Mouse (Mus musculus): Measurements from ENCODE around the gene Eif4a1. TPM values are rescaled to one million over a fixed set of nuclear protein-coding genes. Genes with fewer than 3 reads are reported as not detected.

Eif4a1 gene
- total and polyA plus RNA-seq, 3 experiments = 114 to 1,689 (median 634) TPM

DNA sequence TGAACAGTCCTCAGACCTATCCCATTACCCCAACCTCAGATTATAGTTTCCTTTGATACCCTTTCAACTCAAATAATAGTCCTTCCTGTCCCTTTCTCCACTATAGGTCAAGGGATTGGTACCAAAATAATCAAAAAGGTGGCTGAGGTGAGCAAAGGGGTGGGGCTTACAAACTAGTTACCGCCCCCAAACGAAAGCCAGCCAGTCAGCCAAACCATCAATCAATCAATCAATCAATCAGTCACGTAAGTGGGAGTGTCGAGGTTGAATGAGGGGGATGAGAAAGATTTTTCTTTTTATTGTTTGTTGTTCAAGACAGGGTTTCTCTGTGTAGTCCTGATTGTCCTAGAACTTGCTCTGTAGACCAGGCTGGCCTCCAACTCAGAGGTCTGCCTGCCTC is 49.2 kb downstream of the Eif4a1 start:
- H3K4me3 ChIP-seq (ENCODE audit: control insufficient read depth in 1 of 2, insufficient read depth in 1 of 2, low read depth in 2 of 2, low read length in 2 of 2) = no peak overlapping the region
- H3K79me2 ChIP-seq (ENCODE audit: control insufficient read depth, insufficient read depth, low read length, poor library complexity) = no peaks in the 10 kb centered on the region
- no peak overlapping the region for H3K9ac ChIP-seq (ENCODE audit: control insufficient read depth, low read depth, low read length, poor library complexity, severe bottlenecking)
- no peak for TF ChIP-seq POLR2A (IDR thresholded peaks at IDR 0.05; ENCODE audit: control insufficient read depth in 1 of 2, insufficient read depth in 1 of 2, low read depth in 1 of 2, low read length in 2 of 2, poor library complexity in 1 of 2)
- TF ChIP-seq EP300 (IDR thresholded peaks at IDR 0.05; ENCODE audit: low read depth in 1 of 2, low read length in 2 of 2) = no peak
- TF ChIP-seq RCOR1 (IDR thresholded peaks at IDR 0.05; ENCODE audit: low read depth, low read length) = no peak
- no peak for TF ChIP-seq HCFC1 (IDR thresholded peaks at IDR 0.05; ENCODE audit: low read depth, low read length)
- no peak for TF ChIP-seq ZKSCAN1 (IDR thresholded peaks at IDR 0.05; ENCODE audit: low read depth, low read length)
- TF ChIP-seq KAT2A (conservative IDR thresholded peaks at IDR 0.05; ENCODE audit: low read depth, low read length) = no peak
- no peak for TF ChIP-seq USF1 (IDR thresholded peaks at IDR 0.05; ENCODE audit: low read depth, low read length)
- no peak for TF ChIP-seq CTCF (IDR thresholded peaks at IDR 0.05 in 2 of 3, conservative IDR thresholded peaks at IDR 0.05 in 1 of 3; ENCODE audit: control insufficient read depth in 1 of 3, insufficient read depth in 1 of 3, low read depth in 2 of 3, low read length in 3 of 3, poor library complexity in 1 of 3, severe bottlenecking in 1 of 3)
- no peak for TF ChIP-seq USF2 (IDR thresholded peaks at IDR 0.05; ENCODE audit: borderline replicate concordance in 1 of 2, insufficient read depth in 1 of 2, low read depth in 1 of 2, low read length in 2 of 2)
- no peak for TF ChIP-seq TBP (IDR thresholded peaks at IDR 0.05; ENCODE audit: low read depth, low read length)
- no peaks in the 10 kb centered on the region for H3K9me3 ChIP-seq (replicated peaks; ENCODE audit: insufficient read depth, low read length)
- peaks cover 0 to 10% of the 10 kb centered on the region in 2 experiments; a peak in 2 of 4 replicates for H3K36me3 ChIP-seq (ENCODE audit: control insufficient read depth in 1 of 2, insufficient read depth in 2 of 2, low read length in 2 of 2)
- H3K4me1 ChIP-seq (ENCODE audit: control insufficient read depth in 1 of 2, insufficient read depth in 2 of 2, low read length in 2 of 2) = peaks cover 6 to 12% of the 10 kb centered on the region in 2 experiments
- DNase-seq (ENCODE audit: low read depth, low spot score) = no peak
- H3K27ac ChIP-seq (ENCODE audit: control insufficient read depth, low read depth, low read length) = no peak overlapping the region
- H3K27me3 ChIP-seq (ENCODE audit: control insufficient read depth in 1 of 2, insufficient read depth in 2 of 2, low read length in 2 of 2) = no peaks in the 10 kb centered on the region

GRCm38 (mm10) chr11:69622406-69622805 is 49.8 kb downstream of the Eif4a1 start:
- peaks cover 0 to 10% of the 10 kb centered on the region in 2 experiments; a peak in 2 of 4 replicates for H3K36me3 ChIP-seq (ENCODE audit: control insufficient read depth in 1 of 2, insufficient read depth in 2 of 2, low read length in 2 of 2)
- no peak for TF ChIP-seq CHD1 (IDR thresholded peaks at IDR 0.05; ENCODE audit: low read depth, low read length)
- no peak for TF ChIP-seq NRF1 (IDR thresholded peaks at IDR 0.05; ENCODE audit: insufficient read depth, low read depth, low read length, poor library complexity, severe bottlenecking)
- TF ChIP-seq POLR2A (IDR thresholded peaks at IDR 0.05; ENCODE audit: control insufficient read depth in 1 of 2, insufficient read depth in 1 of 2, low read depth in 1 of 2, low read length in 2 of 2, poor library complexity in 1 of 2) = no peak
- no peak for TF ChIP-seq ELF1 (IDR thresholded peaks at IDR 0.05; ENCODE audit: low read depth, low read length)
- TF ChIP-seq TBP (IDR thresholded peaks at IDR 0.05; ENCODE audit: low read depth, low read length) = no peak
- TF ChIP-seq SMC3 (IDR thresholded peaks at IDR 0.05; ENCODE audit: low read depth, low read length) = no peak
- no peak for TF ChIP-seq RAD21 (IDR thresholded peaks at IDR 0.05; ENCODE audit: low read depth, low read length)
- no peak for TF ChIP-seq BHLHE40 (IDR thresholded peaks at IDR 0.05; ENCODE audit: borderline replicate concordance, low read depth, low read length)
- TF ChIP-seq ZC3H11A (IDR thresholded peaks at IDR 0.05; ENCODE audit: low read depth, low read length) = no peak
- no peak for TF ChIP-seq MYC (IDR thresholded peaks at IDR 0.05; ENCODE audit: low read depth, low read length)
- no peak for TF ChIP-seq ZNF384 (IDR thresholded peaks at IDR 0.05; ENCODE audit: low read depth, low read length)
- no peak for TF ChIP-seq KAT2A (conservative IDR thresholded peaks at IDR 0.05; ENCODE audit: low read depth, low read length)
- no peak for TF ChIP-seq NELFE (IDR thresholded peaks at IDR 0.05; ENCODE audit: low read depth, low read length)
- no peaks in the 10 kb centered on the region for H3K27me3 ChIP-seq (ENCODE audit: control insufficient read depth in 1 of 2, insufficient read depth in 2 of 2, low read length in 2 of 2)
- H3K79me2 ChIP-seq (ENCODE audit: control insufficient read depth, insufficient read depth, low read length, poor library complexity) = no peaks in the 10 kb centered on the region
- no peak overlapping the region for H3K9ac ChIP-seq (ENCODE audit: control insufficient read depth, low read depth, low read length, poor library complexity, severe bottlenecking)
- no peak for DNase-seq (ENCODE audit: low read depth, low spot score)
- no peaks in the 10 kb centered on the region for H3K9me3 ChIP-seq (replicated peaks; ENCODE audit: insufficient read depth, low read length)
- H3K4me3 ChIP-seq (ENCODE audit: control insufficient read depth in 1 of 2, insufficient read depth in 1 of 2, low read depth in 2 of 2, low read length in 2 of 2) = no peak overlapping the region
- H3K27ac ChIP-seq (ENCODE audit: control insufficient read depth, low read depth, low read length) = no peak overlapping the region
- H3K4me1 ChIP-seq (ENCODE audit: control insufficient read depth in 1 of 2, insufficient read depth in 2 of 2, low read length in 2 of 2) = peaks cover 6 to 12% of the 10 kb centered on the region in 2 experiments

Measured in MEL (cell line).